Mouse (Mus musculus): Measurements from ENCODE around the gene Shisa6.
A peak's percentile ranks its signal among the peaks of the same experiment; 100 is the strongest.

Gene Shisa6

GRCm38 (mm10) chr11:66218469-66218868 is 307.3 kb downstream of the Shisa6 start:
- DNase-seq, result no peak

GRCm38 (mm10) chr11:66188627-66189287 is 337.0 kb downstream of the Shisa6 start:
- no peak for DNase-seq

- DNase-seq, result no peak
Observed at GRCm38 (mm10) chr11:66188146-66188545, 337.6 kb downstream of the Shisa6 start.

DNA sequence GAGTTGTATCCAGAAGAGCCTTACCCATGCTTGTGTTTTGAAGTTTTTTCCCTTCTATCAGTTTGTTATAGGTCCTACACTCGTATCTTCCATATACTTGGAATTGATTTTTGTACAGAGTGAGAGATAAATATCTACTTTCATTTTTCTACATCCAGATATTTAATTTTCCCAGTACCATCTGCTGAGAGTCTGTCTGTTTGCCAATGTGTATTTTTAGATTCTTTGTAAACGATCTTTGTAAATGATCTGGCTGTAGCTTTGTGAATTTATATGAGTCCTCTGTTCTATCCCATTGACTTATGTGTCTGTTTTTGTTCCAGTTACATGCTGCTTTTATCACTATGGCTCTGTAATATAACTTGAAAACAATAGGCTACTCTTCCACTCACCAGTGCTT is 348.0 kb downstream of the Shisa6 start:
- no peak for DNase-seq

GRCm38 (mm10) chr11:66167801-66168651 is 357.7 kb downstream of the Shisa6 start, which contains the start of gene Dnah9:
Gene Dnah9, minus strand, starts transcription at chr11:66168551.
- peak; percentile 33 for DNase-seq

- DNase-seq, result no peak
Observed at GRCm38 (mm10) chr11:66164022-66164421, 361.7 kb downstream of the Shisa6 start.

Measured in cerebellum, adult 9-10 months (tissue).